Mouse (Mus musculus) brown adipose tissue, adult 24 weeks (tissue): ENCODE measurements at regions not wholly inside any gene's neighbourhood (a gene's known extent, or its start where the extent isn't known, plus 50 kb on each side); places are given as distances from the start of the nearest gene placed in this dataset.

Experiments
- H3K27ac ChIP-seq: fragments of 200-500 bp; replicated peaks from 2 replicates; pipeline ENCODE4 v1.5.1; 2012; ENCODE audit warnings: low read depth, mild to moderate bottlenecking, low read length
- H3K4me1 ChIP-seq: fragments of 200-500 bp; 2 replicates; pipeline ENCODE4 v1.6.1; 2012; ENCODE audit warnings: low read length, mixed read lengths; ENCODE audit not compliant: control insufficient read depth, insufficient read depth, insufficient read length
- H3K4me3 ChIP-seq: fragments of 200-500 bp; 2 replicates; pipeline ENCODE4 v1.5.1; 2012; ENCODE audit warnings: low read depth, mild to moderate bottlenecking, low read length, moderate library complexity; ENCODE audit not compliant: insufficient read depth

DNA sequence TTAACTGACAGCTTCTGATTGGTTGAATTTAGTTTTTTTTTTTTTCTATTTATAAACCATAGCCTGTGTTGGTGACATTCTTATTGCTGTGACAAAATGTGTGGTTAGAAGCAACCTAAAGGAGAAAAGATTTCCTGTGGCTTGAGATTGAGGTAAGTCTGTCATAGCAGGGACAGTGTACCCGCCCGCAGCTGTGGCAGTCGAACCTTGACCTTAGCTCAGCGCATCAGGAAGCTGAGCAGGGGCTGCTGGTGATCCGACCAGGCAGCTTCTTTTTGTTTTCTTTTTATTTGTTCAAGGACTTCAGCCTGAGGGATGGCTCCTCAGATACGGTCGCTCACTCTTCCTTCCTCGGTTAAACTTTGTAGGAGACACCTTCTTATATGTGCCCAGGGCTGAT lies 102.4 kb upstream of the Arhgap28 start:
- Histone ChIP-seq H3K4me3 (no peak overlapping the region), H3K27ac (no peak overlapping the region), H3K4me1 (no peaks in the 10 kb centered on the region)

DNA sequence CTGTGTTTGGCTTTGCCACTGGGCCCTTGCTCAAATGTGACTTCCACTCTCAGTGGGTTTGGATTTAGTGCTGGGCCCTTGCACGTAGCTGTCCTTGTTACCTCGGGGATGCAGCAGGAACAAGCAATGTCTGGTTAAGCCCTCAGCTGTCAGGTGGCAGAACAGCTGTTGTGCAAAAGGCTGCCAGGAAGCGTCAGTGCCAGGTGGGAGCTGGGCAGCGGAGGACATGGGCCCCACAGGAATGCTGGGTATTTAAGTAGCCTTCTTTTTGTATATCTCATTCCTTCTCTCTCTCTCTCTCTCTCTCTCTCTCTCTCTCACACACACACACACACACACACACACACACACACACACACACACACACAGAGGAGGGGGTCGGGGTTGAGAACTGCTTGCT lies 104.0 kb upstream of the Arhgap28 start:
- Histone ChIP-seq H3K4me3 (no peak overlapping the region), H3K4me1 (no peaks in the 10 kb centered on the region), H3K27ac (no peak overlapping the region)

GRCm38 (mm10) chr17:68111834-68112473 lies 108.0 kb upstream of the Arhgap28 start:
- H3K4me3 ChIP-seq = no peak overlapping the region
- no peaks in the 10 kb centered on the region for H3K4me1 ChIP-seq
- H3K27ac ChIP-seq = no peak overlapping the region

GRCm38 (mm10) chr17:68112763-68113330 lies 108.9 kb upstream of the Arhgap28 start:
- Histone ChIP-seq H3K4me1 (no peaks in the 10 kb centered on the region), H3K4me3 (no peak overlapping the region), H3K27ac (no peak overlapping the region)

DNA sequence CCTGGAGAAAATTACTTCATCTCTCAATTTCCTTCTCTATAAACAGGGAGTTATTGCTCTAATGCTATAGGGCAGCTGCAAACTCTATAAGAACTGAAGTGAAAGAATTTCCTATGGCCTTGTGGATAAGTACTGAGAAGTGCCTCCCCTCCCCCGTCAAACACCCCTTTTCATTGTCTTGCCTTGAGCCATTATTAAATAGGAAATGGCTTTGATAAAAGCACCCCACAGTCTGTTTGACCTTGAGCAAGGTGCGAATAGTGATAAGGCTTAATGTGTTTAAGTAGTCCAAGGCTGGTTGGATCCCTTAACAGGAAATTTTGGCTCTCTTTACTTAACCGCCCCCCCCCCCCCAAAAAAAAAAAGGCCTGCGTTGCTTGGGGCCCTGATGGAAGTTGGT lies 111.7 kb upstream of the Arhgap28 start:
- no peak overlapping the region for H3K4me3 ChIP-seq
- H3K4me1 ChIP-seq = no peaks in the 10 kb centered on the region
- no peak overlapping the region for H3K27ac ChIP-seq

- H3K4me3 ChIP-seq = no peak overlapping the region
- H3K27ac ChIP-seq = no peak overlapping the region
- no peaks in the 10 kb centered on the region for H3K4me1 ChIP-seq
Measured at GRCm38 (mm10) chr17:68119055-68119698, 115.3 kb upstream of the Arhgap28 start.

DNA sequence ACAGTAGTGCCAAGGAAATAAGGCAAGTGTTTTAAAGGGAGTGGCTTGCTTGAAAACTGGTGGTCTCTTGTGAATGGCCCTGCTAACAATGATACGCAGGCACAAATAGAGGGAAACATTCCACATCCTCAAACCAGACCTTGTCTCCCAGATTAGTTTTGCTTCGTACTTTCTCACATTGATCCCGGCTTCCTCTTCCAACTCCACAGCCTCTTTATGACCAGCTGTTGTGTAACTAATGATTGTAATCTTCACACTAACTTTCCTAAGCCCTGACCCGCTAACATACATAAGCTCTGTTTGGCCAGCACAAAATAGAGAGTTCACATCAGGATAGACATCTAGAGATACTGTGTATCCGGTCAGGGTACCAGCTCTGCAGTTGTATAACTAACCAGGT lies 116.3 kb upstream of the Arhgap28 start:
- Histone ChIP-seq H3K27ac (0 out of 2 replicates have a peak overlapping the region, but pooled peaks have one; percentile 27), H3K4me1 (no peaks in the 10 kb centered on the region), H3K4me3 (no peak overlapping the region)

DNA sequence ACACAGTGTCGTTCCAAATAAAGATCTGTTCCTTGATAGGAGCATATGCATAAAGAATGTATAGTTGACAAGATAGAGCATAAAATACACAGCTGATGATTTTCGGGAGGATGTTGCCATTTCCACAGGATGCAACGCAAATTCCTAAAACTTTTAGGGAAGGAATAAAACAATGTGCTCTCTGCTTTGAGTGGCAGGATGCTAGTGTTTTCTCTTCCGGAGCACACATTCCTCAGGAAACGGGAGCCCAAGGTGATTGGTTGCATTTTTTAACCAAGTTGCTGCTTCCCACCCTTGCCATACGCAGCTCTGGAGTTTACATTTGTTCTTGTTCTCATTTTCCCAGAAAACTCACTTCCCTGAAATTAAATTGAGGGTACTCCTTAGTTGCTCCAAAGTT lies 116.8 kb upstream of the Arhgap28 start:
- Histone ChIP-seq H3K4me3 (no peak overlapping the region), H3K4me1 (no peaks in the 10 kb centered on the region), H3K27ac (0 out of 2 replicates have a peak overlapping the region, but pooled peaks have one; percentile 24)

- Histone ChIP-seq H3K4me3 (no peak overlapping the region), H3K27ac (no peak overlapping the region), H3K4me1 (peaks cover 3% of the 10 kb centered on the region; the same call in 1 of the 2 replicates)
Measured at GRCm38 (mm10) chr17:68134373-68134772, 130.5 kb upstream of the Arhgap28 start.

DNA sequence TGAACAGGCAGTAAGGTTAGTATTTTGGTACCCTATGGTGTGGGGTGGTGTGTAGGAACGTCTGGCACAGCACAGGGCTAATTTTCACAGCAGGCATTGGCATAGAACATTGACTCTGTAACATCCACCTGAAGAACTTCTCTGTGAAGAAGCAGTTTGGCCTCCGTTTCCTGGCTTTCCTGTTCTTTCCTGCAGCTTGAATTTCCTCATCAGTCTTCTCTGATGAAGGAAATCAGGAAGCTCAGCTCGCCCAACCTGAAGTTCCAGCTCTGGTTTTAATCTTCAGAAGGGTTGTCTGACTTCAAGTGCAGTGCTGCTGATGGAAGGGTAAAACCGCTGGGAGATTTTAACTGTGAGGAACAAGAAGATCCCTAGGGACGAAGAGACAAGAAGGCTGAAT lies 131.5 kb upstream of the Arhgap28 start:
- no peak overlapping the region for H3K27ac ChIP-seq
- H3K4me3 ChIP-seq = no peak overlapping the region
- H3K4me1 ChIP-seq = peaks cover 3% of the 10 kb centered on the region; the same call in 1 of the 2 replicates

- Histone ChIP-seq H3K4me3 (no peak overlapping the region), H3K4me1 (no peaks in the 10 kb centered on the region), H3K27ac (no peak overlapping the region)
Measured at GRCm38 (mm10) chr17:68143307-68143706, 130.3 kb upstream of the L3mbtl4 start.

DNA sequence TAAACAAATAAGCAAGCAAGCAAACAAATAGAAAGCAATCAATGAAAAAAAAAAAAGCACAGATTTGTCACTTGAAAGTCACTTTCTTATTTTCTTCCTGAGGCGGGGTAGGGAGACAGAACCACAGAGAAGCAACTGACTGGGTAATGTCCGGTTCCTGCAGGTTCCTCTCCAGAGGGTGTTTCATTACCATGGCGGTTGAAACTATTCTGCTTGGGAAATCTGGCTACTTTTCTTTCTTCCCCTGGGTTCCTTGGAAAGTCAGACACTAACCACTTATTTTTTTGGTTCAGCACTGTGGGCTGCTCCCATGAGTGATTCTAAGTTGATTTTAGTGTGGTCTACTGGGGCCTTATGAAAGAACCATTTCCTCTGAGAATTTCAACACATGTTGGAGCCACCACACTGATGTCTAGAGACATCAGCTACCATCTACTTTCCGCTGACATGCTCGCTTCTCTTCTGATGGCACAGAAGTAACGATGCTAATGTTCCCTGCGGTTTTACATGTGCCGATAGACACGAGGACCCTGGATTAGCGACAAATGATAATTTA lies 124.3 kb upstream of the L3mbtl4 start:
- Histone ChIP-seq H3K27ac (no peak overlapping the region), H3K4me3 (no peak overlapping the region), H3K4me1 (no peaks in the 10 kb centered on the region)

DNA sequence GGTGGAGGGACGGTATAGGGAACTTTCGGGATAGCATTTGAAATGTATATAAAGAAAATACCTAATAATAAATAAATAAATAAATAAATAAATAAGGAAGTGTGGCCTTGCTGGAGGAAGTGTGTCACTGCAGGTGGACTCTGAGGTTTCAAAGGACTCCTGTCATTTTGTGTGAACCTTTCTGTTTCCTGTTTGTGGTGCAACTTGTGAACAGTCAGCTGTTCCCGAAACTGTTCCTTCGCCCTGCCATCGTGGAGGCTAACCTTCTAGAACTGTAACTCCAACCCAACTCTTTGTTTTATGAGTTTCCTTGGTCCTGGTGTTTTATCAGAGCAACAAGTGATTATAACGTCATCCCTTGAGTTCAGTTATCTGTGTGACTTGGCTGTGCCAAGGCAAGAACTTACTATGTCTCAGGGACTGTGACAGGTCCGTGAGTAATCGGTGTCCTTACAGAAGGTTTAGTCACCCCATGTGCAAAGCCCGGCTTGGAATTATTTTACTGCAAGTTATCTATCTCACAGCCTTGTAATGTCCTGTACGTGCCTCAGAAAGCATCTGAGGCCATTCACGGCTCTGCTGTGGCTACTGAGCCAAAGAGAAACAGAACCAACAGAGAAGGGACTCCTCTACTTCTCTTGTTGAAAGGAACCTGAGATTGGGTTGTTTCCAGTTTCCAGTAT lies 121.0 kb upstream of the L3mbtl4 start:
- H3K27ac ChIP-seq = no peak overlapping the region
- H3K4me1 ChIP-seq = no peaks in the 10 kb centered on the region
- no peak overlapping the region for H3K4me3 ChIP-seq

DNA sequence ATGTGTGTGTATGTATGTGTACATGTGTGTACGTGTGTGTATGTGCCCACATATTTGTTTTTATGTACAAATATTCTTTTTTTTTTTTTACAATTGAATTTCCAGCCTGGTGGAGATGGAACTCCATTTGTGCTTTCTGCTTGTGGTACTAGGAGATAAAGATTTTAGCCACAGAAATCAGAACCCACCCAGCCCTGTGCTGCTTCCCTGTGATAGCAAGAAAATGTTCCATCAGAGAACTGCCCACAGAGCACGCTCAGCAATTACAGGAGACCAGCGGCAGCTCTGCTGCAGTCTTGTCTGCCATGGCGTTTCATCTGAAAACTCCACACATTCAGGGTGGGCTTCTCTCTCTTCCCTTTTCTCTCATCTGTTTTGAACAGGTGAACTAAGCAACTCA lies 118.7 kb upstream of the L3mbtl4 start:
- H3K4me1 ChIP-seq = no peaks in the 10 kb centered on the region

GRCm38 (mm10) chr17:68158172-68158651 lies 115.4 kb upstream of the L3mbtl4 start:
- no peak overlapping the region for H3K4me3 ChIP-seq
- no peaks in the 10 kb centered on the region for H3K4me1 ChIP-seq
- no peak overlapping the region for H3K27ac ChIP-seq

More for the DNA sequence above, 118.7 kb upstream of the L3mbtl4 start:
- no peak overlapping the region for H3K4me3 ChIP-seq
- H3K27ac ChIP-seq = no peak overlapping the region
